Mouse (Mus musculus): ENCODE results near the gene Arfgap2. TPM values are rescaled to one million over a fixed set of nuclear protein-coding genes. Genes with fewer than 3 reads are reported as not detected.
"Not testable (repeated sequence)": the region's sequence is repeated elsewhere in the genome, so short reads cannot be mapped to it uniquely, and the experiment has no call there.

The Arfgap2 gene
- 100 to 1,000 TPM; 152 to 211 TPM for total RNA-seq (2021)
- long read RNA-seq, experiment 1, transcript Arfgap2-201 (17 exons, 2,791 nt), result minor isoform, 123 of 397 reads
- long read RNA-seq, experiment 1, transcript Arfgap2-202 (16 exons, 3,068 nt), result major isoform, 140 of 397 reads
- long read RNA-seq, experiment 1, partial matches to known transcripts, result 119 of 397 reads
- long read RNA-seq, experiment 1, other reads (novel, unspliced or antisense), result 15 of 397 reads
- long read RNA-seq, experiment 2, transcript Arfgap2-202 (16 exons, 3,068 nt), result major isoform, 156 of 513 reads
- long read RNA-seq, experiment 2, transcript Arfgap2-201 (17 exons, 2,791 nt), result minor isoform, 151 of 513 reads
- long read RNA-seq, experiment 2, partial matches to known transcripts, result 192 of 513 reads
- long read RNA-seq, experiment 2, other reads (novel, unspliced or antisense), result 14 of 513 reads

DNA sequence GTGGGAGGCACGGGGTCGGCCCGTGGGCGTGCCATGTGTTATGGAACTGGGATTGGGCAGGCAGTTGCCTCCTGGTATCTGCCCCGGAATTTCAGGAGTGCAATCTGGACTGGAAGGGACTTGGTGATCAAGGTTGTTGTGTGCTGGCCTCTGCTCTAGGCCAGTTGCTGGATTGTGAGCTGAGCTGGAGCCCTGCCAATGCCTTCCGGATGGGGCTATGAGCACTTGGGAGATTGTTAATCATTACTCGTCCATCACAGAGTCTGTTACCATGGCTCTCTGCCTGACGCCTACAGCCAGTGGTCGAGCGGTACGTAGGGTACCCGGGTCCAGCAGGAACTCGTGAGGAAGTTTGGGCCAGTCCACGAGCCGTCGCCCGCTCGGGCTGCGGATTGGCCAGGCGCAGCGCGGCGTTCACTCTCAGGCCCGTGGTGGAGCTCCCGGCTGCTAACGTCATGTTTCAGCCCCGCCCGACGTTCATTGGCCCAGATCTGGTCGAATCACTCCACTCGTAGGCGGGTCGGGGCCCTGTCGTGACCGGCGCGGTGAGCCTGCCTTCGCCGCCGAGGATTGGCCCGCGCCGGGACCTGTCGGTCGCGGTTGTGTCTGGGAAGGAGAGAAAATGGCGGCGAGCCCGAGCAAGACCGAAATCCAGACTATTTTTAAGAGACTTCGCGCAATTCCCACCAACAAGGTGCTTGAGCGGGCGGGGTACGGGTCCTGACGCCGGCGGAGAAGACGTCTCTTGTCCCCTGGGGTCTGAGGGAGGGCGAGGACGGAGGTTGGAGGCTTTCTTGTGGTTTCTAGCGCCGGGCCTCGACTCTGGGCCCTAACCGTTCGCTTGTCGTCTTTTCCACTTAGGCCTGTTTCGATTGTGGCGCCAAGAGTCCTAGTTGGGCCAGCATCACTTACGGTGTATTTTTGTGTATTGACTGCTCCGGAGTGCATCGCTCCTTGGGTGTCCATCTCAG, at the start of gene Arfgap2:
TSS of gene Arfgap2 (plus strand) at position 264 of the 971 bp plus-strand sequence.
- H3K27ac ChIP-seq, result peak within 1 kb of the TSS; percentile 98
- peak; percentile 99 for DNase-seq
- TF ChIP-seq CTCF (IDR thresholded peaks at IDR 0.05), result no peak
- intact Hi-C loops (cut with DNase I), result no loop called here
- H3K4me3 ChIP-seq, result peak within 1 kb of the TSS; percentile 90

GRCm38 (mm10) chr2:91217032-91217431, 47.7 kb upstream of the Arfgap2 start:
- H3K27ac ChIP-seq, result no peak overlapping the region
- no peak for TF ChIP-seq CTCF (IDR thresholded peaks at IDR 0.05)
- no peak overlapping the region for H3K4me3 ChIP-seq
- no peak for DNase-seq
- intact Hi-C loops (cut with DNase I), result no loop called here

GRCm38 (mm10) chr2:91220501-91220900, 44.3 kb upstream of the Arfgap2 start:
- intact Hi-C loops (cut with DNase I), result no loop called here
- H3K4me3 ChIP-seq, result no peak overlapping the region
- H3K27ac ChIP-seq, result peak overlapping the region; percentile 20; the same call in 1 of the 2 replicates
- DNase-seq, result no peak
- TF ChIP-seq CTCF (IDR thresholded peaks at IDR 0.05), result no peak

DNA sequence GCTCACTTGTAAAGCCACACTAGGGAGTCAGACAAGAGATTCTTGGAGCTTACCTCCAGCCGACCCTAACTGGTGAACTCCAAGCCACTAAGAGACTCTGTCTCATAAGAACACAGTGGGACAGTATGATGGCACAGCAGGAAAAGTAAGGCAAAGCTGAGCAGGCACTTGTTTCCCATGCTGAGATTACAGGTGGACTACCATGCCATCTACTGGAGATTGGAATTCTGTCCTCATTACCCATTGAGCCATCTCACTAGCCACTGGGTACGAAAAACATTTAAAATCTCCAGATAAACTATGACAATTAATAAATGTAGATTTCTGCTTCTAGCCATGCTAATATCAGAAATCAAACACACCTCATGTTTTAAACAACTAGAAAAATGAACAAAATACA, 41.2 kb upstream of the Arfgap2 start:
- intact Hi-C loops (cut with DNase I), result no loop called here
- TF ChIP-seq CTCF (IDR thresholded peaks at IDR 0.05), result peak; percentile 42
- no peak for DNase-seq
- Histone ChIP-seq H3K27ac (no peak overlapping the region), H3K4me3 (no peak overlapping the region)

- DNase-seq, result no peak
- H3K4me3 ChIP-seq, result no peak overlapping the region
- no peak for TF ChIP-seq CTCF (IDR thresholded peaks at IDR 0.05)
- no peak overlapping the region for H3K27ac ChIP-seq
- intact Hi-C loops (cut with DNase I), result no loop called here
These were observed 35.0 kb upstream of the Arfgap2 start for GRCm38 (mm10) chr2:91229735-91230134.

DNA sequence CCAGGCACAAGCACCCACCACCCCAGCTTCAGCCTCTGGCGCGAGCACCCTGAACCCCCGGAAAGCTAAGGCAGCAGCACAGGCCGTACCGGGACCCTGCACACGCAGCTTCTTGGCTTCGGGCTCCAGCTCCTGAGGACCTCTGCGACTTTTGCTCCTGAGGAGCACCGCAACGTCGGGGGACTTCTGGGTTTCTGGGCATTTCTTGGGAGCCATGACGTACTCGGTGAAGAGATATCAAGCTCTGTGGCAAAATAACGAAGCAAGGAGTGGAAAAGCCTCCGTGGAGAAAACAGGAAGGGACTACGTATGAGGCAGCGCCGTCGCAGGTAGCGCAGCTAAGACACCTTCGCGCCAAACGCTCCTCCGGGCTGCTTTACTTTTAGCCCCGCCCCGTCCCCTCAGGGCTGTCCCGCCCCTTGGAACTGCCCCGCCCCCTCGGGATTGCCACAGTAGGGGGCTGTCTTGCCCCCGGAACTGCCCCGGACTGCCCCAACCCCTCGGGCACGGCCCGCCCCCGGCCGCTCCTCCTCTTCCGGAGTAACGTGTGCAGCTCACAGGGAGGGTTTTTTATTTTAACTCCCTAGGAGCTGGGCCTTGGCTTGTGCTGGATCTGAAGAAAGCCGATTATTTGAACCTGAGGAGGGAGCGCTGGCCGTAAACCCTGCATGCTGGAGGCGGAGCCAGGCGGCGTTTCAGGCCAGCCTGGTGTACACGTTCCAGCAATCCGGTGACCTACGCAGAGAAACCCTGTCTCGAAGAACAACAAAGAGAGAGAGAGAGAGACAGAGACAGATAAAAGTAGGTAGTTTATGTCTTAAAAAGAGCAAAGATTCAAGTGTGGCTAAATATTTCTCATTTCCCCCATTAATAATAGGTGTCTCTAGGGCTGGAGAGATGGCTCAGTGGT, 27.9 kb upstream of the Arfgap2 start, which contains the start of gene Ddb2:
TSS of gene Ddb2 (minus strand) at position 382 of the 910 bp plus-strand sequence.
- intact Hi-C loops (cut with DNase I), result loop anchor here (2.0 to 5.0 kb wide), 2 partner anchors 34 to 120 kb away; partner anchors contain the start of genes Acp2, Mybpc3 and Nr1h3
- peak; percentile 97 for DNase-seq
- H3K27ac ChIP-seq, result peak within 1 kb of the TSS; percentile 95
- peak within 1 kb of the TSS; percentile 91 for H3K4me3 ChIP-seq
- TF ChIP-seq CTCF (IDR thresholded peaks at IDR 0.05), result no peak

- peak overlapping the region; percentile 95 for H3K27ac ChIP-seq
- DNase-seq, result not testable (repeated sequence)
- intact Hi-C loops (cut with DNase I), result loop anchor here (2.0 to 5.0 kb wide), 2 partner anchors 35 to 120 kb away; partner anchors contain the start of genes Acp2, Mybpc3 and Nr1h3
- TF ChIP-seq CTCF (IDR thresholded peaks at IDR 0.05), result peak; percentile 62
- H3K4me3 ChIP-seq, result peak overlapping the region; percentile 91
These were observed 27.2 kb upstream of the Arfgap2 start for GRCm38 (mm10) chr2:91237511-91238080.

GRCm38 (mm10) chr2:91242547-91242946, 22.2 kb upstream of the Arfgap2 start:
- intact Hi-C loops (cut with DNase I), result loop anchor here (2.0 kb wide), 1 partner anchor 14 kb away; no protein-coding TSS in a partner anchor
- H3K4me3 ChIP-seq, result no peak overlapping the region
- DNase-seq, result no peak
- H3K27ac ChIP-seq, result peak overlapping the region; percentile 90
- TF ChIP-seq CTCF (IDR thresholded peaks at IDR 0.05), result no peak

GRCm38 (mm10) chr2:91243416-91243815, 21.4 kb upstream of the Arfgap2 start:
- peak; percentile 24 for DNase-seq
- peak overlapping the region; percentile 90 for H3K27ac ChIP-seq
- no peak for TF ChIP-seq CTCF (IDR thresholded peaks at IDR 0.05)
- H3K4me3 ChIP-seq, result no peak overlapping the region
- intact Hi-C loops (cut with DNase I), result loop anchor here (2.0 kb wide), 1 partner anchor 13 kb away; no protein-coding TSS in a partner anchor

DNA sequence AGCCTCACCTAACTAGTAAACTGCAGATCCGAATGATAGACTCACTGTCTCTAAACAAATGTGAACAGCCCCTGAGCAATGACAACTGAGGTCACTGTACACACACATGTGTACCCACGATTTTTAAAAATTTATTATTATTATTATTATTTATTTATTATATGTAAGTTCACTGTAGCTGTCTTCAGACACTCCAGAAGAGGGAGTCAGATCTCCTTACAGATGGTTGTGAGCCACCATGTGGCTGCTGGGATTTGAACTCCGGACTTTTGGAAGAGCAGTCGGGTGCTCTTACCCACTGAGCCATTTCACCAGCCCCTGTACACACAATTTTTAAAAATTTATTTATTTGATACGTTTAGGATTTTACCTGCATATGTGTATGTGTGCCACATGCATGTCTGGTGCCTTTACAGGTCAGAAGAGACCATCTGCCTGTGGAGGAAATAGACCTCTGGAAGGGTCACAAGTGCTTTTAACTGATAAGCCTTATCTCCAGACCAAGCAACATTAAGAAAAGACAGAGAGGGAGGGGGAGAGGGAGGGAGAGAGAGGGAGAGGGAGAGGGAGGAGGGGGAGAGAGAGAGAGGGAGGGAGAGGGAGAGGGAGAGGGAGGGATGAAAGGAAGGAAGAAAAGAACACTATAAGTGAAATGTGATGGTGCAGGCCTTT, 20.1 kb upstream of the Arfgap2 start:
- no peak overlapping the region for H3K4me3 ChIP-seq
- H3K27ac ChIP-seq, result no peak overlapping the region; the same call in 1 of the 2 replicates
- DNase-seq, result no peak
- no peak for TF ChIP-seq CTCF (IDR thresholded peaks at IDR 0.05)
- intact Hi-C loops (cut with DNase I), result no loop called here

DNA sequence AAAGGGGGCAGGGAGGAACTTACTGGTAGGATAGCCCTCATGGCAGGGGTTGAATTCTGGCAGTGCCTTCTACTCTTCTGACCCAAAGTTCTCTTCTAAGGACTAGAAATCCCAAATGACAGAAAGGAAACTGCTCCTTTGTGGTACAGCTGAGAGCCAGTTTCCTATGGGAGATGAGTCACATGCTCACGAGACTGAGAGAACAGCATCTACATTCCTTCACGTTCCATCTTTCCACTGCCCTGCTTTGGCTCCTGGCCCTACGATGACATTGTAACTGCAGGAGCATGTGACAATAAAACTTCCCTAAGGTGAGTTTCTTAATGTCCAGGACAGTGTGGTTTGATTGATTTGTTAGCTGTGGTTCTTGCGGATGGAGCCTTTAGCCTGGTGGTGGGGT, 16.4 kb upstream of the Arfgap2 start:
- intact Hi-C loops (cut with DNase I), result no loop called here
- Histone ChIP-seq H3K4me3 (no peak overlapping the region), H3K27ac (peak overlapping the region; percentile 51)
- no peak for TF ChIP-seq CTCF (IDR thresholded peaks at IDR 0.05)
- DNase-seq, result peak; percentile 22
